Mouse (Mus musculus): ENCODE data around the gene Rnf144a. TPM values are rescaled to one million over a fixed set of nuclear protein-coding genes. Genes with fewer than 3 reads are reported as not detected.

Rnf144a gene
- total and polyA plus RNA-seq, 3 experiments = not detected

DNA sequence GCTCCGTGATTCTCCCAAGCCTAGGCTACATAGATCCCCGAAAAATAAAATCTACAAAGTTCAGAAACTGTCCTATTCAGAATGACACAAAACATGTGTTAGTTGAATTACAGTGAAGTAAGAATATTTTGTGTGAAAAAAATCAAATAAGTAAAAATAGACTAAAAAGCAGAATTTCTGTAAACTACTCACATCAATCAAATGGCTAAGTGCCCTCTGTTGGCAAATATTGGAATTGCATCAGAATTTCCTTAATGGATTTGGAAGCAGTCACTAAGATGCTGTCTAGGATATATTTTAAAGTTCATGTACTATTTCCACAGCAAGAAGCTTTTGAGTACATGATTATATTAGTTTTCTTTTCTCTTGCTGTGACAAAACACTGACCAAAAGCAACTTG, 9.8 kb upstream of the Rnf144a start:
- no peak overlapping the region for H3K9ac ChIP-seq (ENCODE audit: control insufficient read depth, low read depth, low read length, poor library complexity, severe bottlenecking)
- H3K9me3 ChIP-seq (replicated peaks; ENCODE audit: insufficient read depth, low read length) = no peaks in the 10 kb centered on the region
- H3K27me3 ChIP-seq (ENCODE audit: control insufficient read depth in 1 of 2, insufficient read depth in 2 of 2, low read length in 2 of 2) = no peaks in the 10 kb centered on the region
- no peaks in the 10 kb centered on the region for H3K36me3 ChIP-seq (ENCODE audit: control insufficient read depth in 1 of 2, insufficient read depth in 2 of 2, low read length in 2 of 2)
- H3K27ac ChIP-seq (ENCODE audit: control insufficient read depth, low read depth, low read length) = no peak overlapping the region
- H3K4me3 ChIP-seq (ENCODE audit: control insufficient read depth in 1 of 2, insufficient read depth in 1 of 2, low read depth in 2 of 2, low read length in 2 of 2) = no peak overlapping the region
- peak; percentile 20; the same call in 1 of the 2 replicates for TF ChIP-seq SMC3 (IDR thresholded peaks at IDR 0.05; ENCODE audit: low read depth, low read length)
- TF ChIP-seq RAD21 (IDR thresholded peaks at IDR 0.05; ENCODE audit: low read depth, low read length) = peak; percentile 18
- no peak for TF ChIP-seq NRF1 (IDR thresholded peaks at IDR 0.05; ENCODE audit: insufficient read depth, low read depth, low read length, poor library complexity, severe bottlenecking)
- TF ChIP-seq CTCF (IDR thresholded peaks at IDR 0.05 in 2 of 3, conservative IDR thresholded peaks at IDR 0.05 in 1 of 3; ENCODE audit: control insufficient read depth in 1 of 3, insufficient read depth in 1 of 3, low read depth in 2 of 3, low read length in 3 of 3, poor library complexity in 1 of 3, severe bottlenecking in 1 of 3) = peak in 2 of 3 experiments; percentile 32 to 38; a peak in 2 of 6 replicates
- peak; percentile 46 for DNase-seq (ENCODE audit: low read depth, low spot score)
- no peaks in the 10 kb centered on the region for H3K79me2 ChIP-seq (ENCODE audit: control insufficient read depth, insufficient read depth, low read length, poor library complexity)
- no peaks in the 10 kb centered on the region for H3K4me1 ChIP-seq (ENCODE audit: control insufficient read depth in 1 of 2, insufficient read depth in 2 of 2, low read length in 2 of 2)

DNA sequence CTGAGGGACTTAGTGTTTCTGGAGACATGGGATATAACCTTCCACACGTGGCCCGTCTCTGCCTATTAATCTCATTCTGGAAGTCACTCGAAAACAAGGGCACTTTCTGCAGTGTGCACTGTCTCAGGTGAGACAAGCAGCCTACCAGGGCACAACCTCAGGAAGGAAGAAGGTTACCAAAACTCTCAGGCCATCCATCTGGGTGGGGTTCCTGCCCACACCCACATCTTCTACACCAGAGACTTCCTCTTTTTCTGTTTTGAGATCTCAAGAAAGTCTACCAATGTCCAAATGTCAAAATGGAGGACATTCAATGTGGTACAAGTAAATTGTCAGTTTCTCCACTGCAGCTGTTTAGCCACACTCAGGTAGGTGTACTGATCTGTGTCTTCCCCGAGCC, 3.3 kb upstream of the Rnf144a start:
- no peaks in the 10 kb centered on the region for H3K79me2 ChIP-seq (ENCODE audit: control insufficient read depth, insufficient read depth, low read length, poor library complexity)
- no peaks in the 10 kb centered on the region for H3K9me3 ChIP-seq (replicated peaks; ENCODE audit: insufficient read depth, low read length)
- TF ChIP-seq TAL1 (IDR thresholded peaks at IDR 0.05; ENCODE audit: low read length) = no peak
- TF ChIP-seq JUND (IDR thresholded peaks at IDR 0.05; ENCODE audit: low read depth, low read length) = no peak
- TF ChIP-seq MYC (IDR thresholded peaks at IDR 0.05; ENCODE audit: low read depth, low read length) = no peak
- TF ChIP-seq KAT2A (conservative IDR thresholded peaks at IDR 0.05; ENCODE audit: low read depth, low read length) = no peak
- no peak for TF ChIP-seq EP300 (IDR thresholded peaks at IDR 0.05; ENCODE audit: low read depth in 1 of 2, low read length in 2 of 2)
- TF ChIP-seq TBP (IDR thresholded peaks at IDR 0.05; ENCODE audit: low read depth, low read length) = no peak
- TF ChIP-seq MXI1 (IDR thresholded peaks at IDR 0.05; ENCODE audit: low read depth, low read length) = no peak
- TF ChIP-seq GATA1 (IDR thresholded peaks at IDR 0.05; ENCODE audit: low read depth, low read length) = no peak
- H3K27ac ChIP-seq (ENCODE audit: control insufficient read depth, low read depth, low read length) = no peak overlapping the region
- H3K9ac ChIP-seq (ENCODE audit: control insufficient read depth, low read depth, low read length, poor library complexity, severe bottlenecking) = no peak overlapping the region
- H3K4me3 ChIP-seq (ENCODE audit: control insufficient read depth in 1 of 2, insufficient read depth in 1 of 2, low read depth in 2 of 2, low read length in 2 of 2) = no peak overlapping the region
- no peaks in the 10 kb centered on the region for H3K27me3 ChIP-seq (ENCODE audit: control insufficient read depth in 1 of 2, insufficient read depth in 2 of 2, low read length in 2 of 2)
- DNase-seq (ENCODE audit: low read depth, low spot score) = peak; percentile 18
- no peaks in the 10 kb centered on the region for H3K36me3 ChIP-seq (ENCODE audit: control insufficient read depth in 1 of 2, insufficient read depth in 2 of 2, low read length in 2 of 2)
- no peaks in the 10 kb centered on the region for H3K4me1 ChIP-seq (ENCODE audit: control insufficient read depth in 1 of 2, insufficient read depth in 2 of 2, low read length in 2 of 2)

DNA sequence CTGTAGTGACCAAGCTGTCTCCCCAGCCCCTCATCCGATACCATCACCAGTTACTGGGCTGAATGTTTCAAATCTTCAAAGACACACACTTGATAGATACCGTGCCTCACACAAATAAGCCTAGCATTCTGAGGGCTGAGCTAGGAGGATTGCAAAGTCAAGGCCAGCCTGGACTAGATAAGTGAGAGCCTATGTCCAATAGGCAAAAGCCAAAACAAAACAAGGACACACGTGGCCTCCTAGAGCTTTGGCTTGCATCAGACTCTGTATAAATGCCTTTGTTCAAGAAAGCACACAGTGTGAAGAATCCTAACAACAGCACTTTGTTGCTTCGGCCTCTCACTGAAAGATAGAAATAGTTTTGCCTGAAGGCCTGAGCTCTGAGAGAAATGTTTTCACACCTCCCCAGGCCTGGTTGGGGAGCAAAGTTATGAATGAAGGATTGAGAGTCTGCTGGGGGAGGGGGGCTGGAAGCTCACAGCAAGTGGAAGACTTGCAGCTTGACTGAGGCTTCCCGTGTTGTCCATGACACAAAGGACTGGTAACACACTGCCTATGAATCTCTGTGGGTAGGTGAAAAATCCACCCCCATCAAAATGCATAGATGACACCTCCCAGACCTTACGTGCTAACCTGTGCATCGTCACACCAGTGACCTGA, 1.7 kb upstream of the Rnf144a start:
- Histone ChIP-seq H3K27me3 (ENCODE audit: control insufficient read depth in 1 of 2, insufficient read depth in 2 of 2, low read length in 2 of 2) (no peaks in the 10 kb centered on the region), H3K4me3 (ENCODE audit: control insufficient read depth in 1 of 2, insufficient read depth in 1 of 2, low read depth in 2 of 2, low read length in 2 of 2) (no peak overlapping the region), H3K9ac (ENCODE audit: control insufficient read depth, low read depth, low read length, poor library complexity, severe bottlenecking) (no peak overlapping the region), H3K9me3 (replicated peaks; ENCODE audit: insufficient read depth, low read length) (no peaks in the 10 kb centered on the region), H3K4me1 (ENCODE audit: control insufficient read depth in 1 of 2, insufficient read depth in 2 of 2, low read length in 2 of 2) (no peaks in the 10 kb centered on the region), H3K27ac (ENCODE audit: control insufficient read depth, low read depth, low read length) (no peak overlapping the region), H3K79me2 (ENCODE audit: control insufficient read depth, insufficient read depth, low read length, poor library complexity) (no peaks in the 10 kb centered on the region), H3K36me3 (ENCODE audit: control insufficient read depth in 1 of 2, insufficient read depth in 2 of 2, low read length in 2 of 2) (no peaks in the 10 kb centered on the region)
- no peak for DNase-seq (ENCODE audit: low read depth, low spot score)
- TF ChIP-seq USF2 (IDR thresholded peaks at IDR 0.05; ENCODE audit: borderline replicate concordance in 1 of 2, insufficient read depth in 1 of 2, low read depth in 1 of 2, low read length in 2 of 2) (no peak), KAT2A (conservative IDR thresholded peaks at IDR 0.05; ENCODE audit: low read depth, low read length) (no peak), POLR2A (IDR thresholded peaks at IDR 0.05; ENCODE audit: control insufficient read depth in 1 of 2, insufficient read depth in 1 of 2, low read depth in 1 of 2, low read length in 2 of 2, poor library complexity in 1 of 2) (no peak), ELF1 (IDR thresholded peaks at IDR 0.05; ENCODE audit: low read depth, low read length) (no peak), CHD2 (IDR thresholded peaks at IDR 0.05; ENCODE audit: low read length) (no peak), NRF1 (IDR thresholded peaks at IDR 0.05; ENCODE audit: insufficient read depth, low read depth, low read length, poor library complexity, severe bottlenecking) (no peak), MYB (IDR thresholded peaks at IDR 0.05; ENCODE audit: low read depth, low read length) (no peak), CHD1 (IDR thresholded peaks at IDR 0.05; ENCODE audit: low read depth, low read length) (no peak), ZMIZ1 (IDR thresholded peaks at IDR 0.05; ENCODE audit: low read depth, low read length) (no peak), USF1 (IDR thresholded peaks at IDR 0.05; ENCODE audit: low read depth, low read length) (no peak)

Data from MEL (cell line).